Mouse (Mus musculus) olfactory bulb, adult 2 months (tissue): ENCODE measurements around the gene Scgn.

ENCODE experiments used
- CTCF ChIP-seq: fragments of 200-500 bp; IDR thresholded peaks from 2 replicates; pipeline ENCODE4 v1.5.1; 2012; ENCODE audit warnings: low read depth, mild to moderate bottlenecking, low read length, moderate library complexity; ENCODE audit not compliant: insufficient read depth
- POLR2A ChIP-seq: fragments of 200-500 bp; IDR thresholded peaks from 2 replicates; pipeline ENCODE4 v1.6.1; 2012; ENCODE audit warnings: mild to moderate bottlenecking, low read depth, low read length, moderate library complexity; ENCODE audit not compliant: insufficient read depth

DNA sequence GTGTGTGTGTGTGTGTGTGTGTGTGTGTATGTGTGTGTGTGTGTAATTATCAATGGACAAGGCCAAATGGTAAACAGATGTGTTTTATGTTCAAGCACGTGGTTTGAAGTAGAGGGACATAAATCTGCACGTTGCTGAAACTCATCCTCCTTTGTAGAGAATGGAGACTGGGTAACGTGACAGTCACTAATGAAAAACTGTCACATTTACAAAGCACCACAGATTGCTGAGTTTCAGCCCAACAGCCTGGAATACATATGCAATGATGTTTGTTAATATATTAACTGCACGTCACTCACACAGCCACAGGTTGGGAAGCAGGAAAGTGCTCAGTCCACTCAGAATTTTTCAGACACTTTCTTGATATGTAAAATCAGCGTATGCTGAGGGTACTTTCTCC lies 563 bp downstream of the Scgn start:
- TF ChIP-seq CTCF (no peak), POLR2A (no peak)
